ENCODE assay signal across 9 mouse cellular contexts in genomic region chr3:136905577-136905976, GRCm38 (mm10).
DNase-seq lines count a peak whose midpoint lies in the region; ATAC-seq and TF ChIP-seq lines count a peak whose summit lies in the region.
"Had no signal": no experiment of that assay in that cellular context is flagged by ENCODE, and none has a peak within 500 bp of the region (broad histone marks: within the 10 kb centered on the region; RNA-seq: fewer than 3 reads in every experiment).

No protein-coding gene starts in this region.

- H3K27me3 ChIP-seq in kidney, adult 2 months (replicated peaks; ENCODE audit: control insufficient read depth, insufficient read depth, low read length): no peaks in the 10 kb centered on the region
- no peaks in the 10 kb centered on the region for H3K27me3 ChIP-seq in kidney, embryonic 15.5 days
- H3K27me3 ChIP-seq in E14TG2a.4 (ENCODE audit: insufficient read depth, low read length): no peaks in the 10 kb centered on the region
- H3K27me3 ChIP-seq in hindbrain, embryonic 12.5 days: no peaks in the 10 kb centered on the region
- H3K27me3 ChIP-seq: midbrain, embryonic 12.5 days had no signal

- H3K4me2 ChIP-seq in kidney, embryonic 15.5 days: no peak overlapping the region
- H3K4me2 ChIP-seq in hindbrain, embryonic 12.5 days (replicated peaks): no peak overlapping the region
- H3K4me2 ChIP-seq: midbrain, embryonic 12.5 days had no signal

- no peak for ATAC-seq in kidney, embryonic 15.5 days (replicated peaks; ENCODE audit: low FRiP score)
- peak; percentile 87 for ATAC-seq in megakaryocyte-erythroid progenitor cell, adult 5-6 weeks (replicated peaks; ENCODE audit: low FRiP score, low TSS enrichment, poor library complexity, severe bottlenecking)
- ATAC-seq in hindbrain, embryonic 12.5 days (ENCODE audit: low FRiP score): no peak

- no peak overlapping the region for H3K27ac ChIP-seq in kidney, adult 2 months (ENCODE audit: insufficient read depth, low read depth, low read length)
- H3K27ac ChIP-seq in kidney, embryonic 15.5 days: no peak overlapping the region
- H3K27ac ChIP-seq in hindbrain, embryonic 12.5 days: no peak overlapping the region
- H3K27ac ChIP-seq: midbrain, embryonic 12.5 days had no signal

- TF ChIP-seq CTCF in kidney, adult 2 months (conservative IDR thresholded peaks at IDR 0.05; ENCODE audit: insufficient read depth, insufficient read length, low read depth, low read length): peak; percentile 59
- peak; percentile 36; the same call in 1 of the 2 replicates for TF ChIP-seq CTCF in E14TG2a.4 (conservative IDR thresholded peaks at IDR 0.05; ENCODE audit: low read length)
- peak; percentile 49; the same call in 1 of the 2 replicates for TF ChIP-seq CTCF in brain, embryonic 14.5 days (IDR thresholded peaks at IDR 0.05; ENCODE audit: borderline replicate concordance, extremely low read depth, insufficient read depth, insufficient read length)

- H3K4me1 ChIP-seq in kidney, adult 2 months (ENCODE audit: control insufficient read depth, insufficient read depth, low read length): no peaks in the 10 kb centered on the region
- no peaks in the 10 kb centered on the region for H3K4me1 ChIP-seq in kidney, embryonic 15.5 days
- H3K4me1 ChIP-seq in E14TG2a.4 (replicated peaks; ENCODE audit: low read depth, low read length): no peaks in the 10 kb centered on the region
- H3K4me1 ChIP-seq in hindbrain, embryonic 12.5 days: no peaks in the 10 kb centered on the region
- H3K4me1 ChIP-seq: midbrain, embryonic 12.5 days had no signal

- no peaks in the 10 kb centered on the region for H3K36me3 ChIP-seq in kidney, adult 2 months (ENCODE audit: control insufficient read depth, insufficient read depth, low read length)
- peaks cover 24% of the 10 kb centered on the region for H3K36me3 ChIP-seq in kidney, embryonic 15.5 days
- peaks cover 5% of the 10 kb centered on the region for H3K36me3 ChIP-seq in E14TG2a.4 (ENCODE audit: insufficient read depth, low read length)
- peaks cover 4% of the 10 kb centered on the region; the same call in 1 of the 2 replicates for H3K36me3 ChIP-seq in hindbrain, embryonic 12.5 days

- no peak for TF ChIP-seq POLR2A in kidney, adult 2 months (IDR thresholded peaks at IDR 0.05; ENCODE audit: low read depth, low read length)
- no peak for TF ChIP-seq POLR2A in brain, embryonic 14.5 days (IDR thresholded peaks at IDR 0.05; ENCODE audit: borderline replicate concordance, extremely low read depth, insufficient read depth, insufficient read length, poor library complexity, severe bottlenecking)

- H3K9me3 ChIP-seq in kidney, embryonic 15.5 days (replicated peaks): no peaks in the 10 kb centered on the region
- H3K9me3 ChIP-seq in E14TG2a.4 (ENCODE audit: low read length): no peaks in the 10 kb centered on the region
- H3K9me3 ChIP-seq in hindbrain, embryonic 12.5 days (replicated peaks): no peaks in the 10 kb centered on the region
- H3K9me3 ChIP-seq: midbrain, embryonic 12.5 days had no signal

- WGBS in kidney, adult 2 months: 87% methylated on average over 1 of the region's 1 CpGs
- WGBS in kidney, embryonic 15.5 days: 72% methylated on average over 1 of the region's 1 CpGs
- 69% methylated on average over 1 of the region's 1 CpGs for WGBS in hindbrain, embryonic 12.5 days

- DNase-seq in kidney, adult 2 months: no peak
- peak; percentile 42 for DNase-seq in brain, embryonic 14.5 days (ENCODE audit: low read depth)
- DNase-seq in layer of hippocampus, postnatal 36 days: no peak
- no peak for DNase-seq in frontal cortex, postnatal 25 days (ENCODE audit: low spot score in 2 of 2)

- H3K4me3 ChIP-seq in kidney, adult 2 months (ENCODE audit: insufficient read depth, low read depth, low read length): no peak overlapping the region
- H3K4me3 ChIP-seq in kidney, embryonic 15.5 days (replicated peaks): no peak overlapping the region
- H3K4me3 ChIP-seq in E14TG2a.4 (replicated peaks; ENCODE audit: low read length): no peak overlapping the region
- H3K4me3 ChIP-seq in hindbrain, embryonic 12.5 days: no peak overlapping the region
- H3K4me3 ChIP-seq: midbrain, embryonic 12.5 days had no signal

- H3K9ac ChIP-seq in kidney, embryonic 15.5 days: no peak overlapping the region
- H3K9ac ChIP-seq in hindbrain, embryonic 12.5 days: no peak overlapping the region
- H3K9ac ChIP-seq: midbrain, embryonic 12.5 days had no signal
